Mouse (Mus musculus) cerebellum, postnatal 10 days (tissue): ENCODE measurements at regions not wholly inside any gene's neighbourhood (a gene's known extent, or its start where the extent isn't known, plus 50 kb on each side); places are given as distances from the start of the nearest gene placed in this dataset.

Experiments
- DNase-seq, 2 experiments: peaks; one replicate each; pipeline ENCODE4 v3.0.0; 2021; ENCODE audit warnings: mixed read lengths in 2 of 2

GRCm38 (mm10) chr12:29395401-29395982 is 132.7 kb upstream of the Myt1l start:
- no peak for DNase-seq

DNA sequence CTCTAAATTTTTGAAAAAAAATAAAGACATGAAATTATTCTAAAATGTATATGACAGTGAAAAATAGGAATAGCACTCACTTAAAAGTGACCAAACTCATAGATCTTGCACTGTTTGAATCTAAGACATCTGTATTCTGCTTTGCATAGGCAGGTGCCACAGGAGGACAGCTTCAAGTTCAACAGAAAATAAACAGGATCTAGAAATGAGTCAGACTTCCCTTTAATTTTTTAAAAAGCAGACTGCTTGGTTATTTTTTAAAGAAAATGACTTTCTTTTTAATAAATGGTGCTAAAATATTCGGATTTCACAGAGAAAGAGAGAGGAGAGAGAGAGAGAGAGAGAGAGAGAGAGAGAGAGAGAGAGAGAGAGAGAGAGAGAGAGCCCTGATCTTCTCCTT is 123.8 kb upstream of the Myt1l start:
- no peak for DNase-seq

- DNase-seq = peak; percentile 60 to 62
Observed at GRCm38 (mm10) chr12:29409336-29410055, 118.7 kb upstream of the Myt1l start.

DNA sequence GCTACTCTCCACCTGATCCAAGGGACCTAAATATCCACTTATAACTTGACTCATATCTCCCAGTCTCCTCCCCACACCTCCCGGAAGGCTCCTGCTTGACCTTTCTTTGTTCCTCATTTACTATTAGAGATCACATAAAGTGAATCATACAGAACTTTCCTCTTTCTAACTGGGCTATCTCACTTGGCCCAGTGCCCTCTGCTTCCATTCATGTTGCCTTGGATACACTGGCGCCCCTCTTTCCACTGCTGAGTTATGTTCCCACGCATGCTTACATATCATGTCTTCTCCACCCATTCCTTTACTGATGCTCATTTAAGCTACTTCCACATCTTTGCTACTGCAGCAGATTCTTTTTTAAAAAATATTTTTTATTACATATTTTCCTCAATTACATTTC is 94.2 kb upstream of the Myt1l start:
- DNase-seq = peak; percentile 6 to 12

DNA sequence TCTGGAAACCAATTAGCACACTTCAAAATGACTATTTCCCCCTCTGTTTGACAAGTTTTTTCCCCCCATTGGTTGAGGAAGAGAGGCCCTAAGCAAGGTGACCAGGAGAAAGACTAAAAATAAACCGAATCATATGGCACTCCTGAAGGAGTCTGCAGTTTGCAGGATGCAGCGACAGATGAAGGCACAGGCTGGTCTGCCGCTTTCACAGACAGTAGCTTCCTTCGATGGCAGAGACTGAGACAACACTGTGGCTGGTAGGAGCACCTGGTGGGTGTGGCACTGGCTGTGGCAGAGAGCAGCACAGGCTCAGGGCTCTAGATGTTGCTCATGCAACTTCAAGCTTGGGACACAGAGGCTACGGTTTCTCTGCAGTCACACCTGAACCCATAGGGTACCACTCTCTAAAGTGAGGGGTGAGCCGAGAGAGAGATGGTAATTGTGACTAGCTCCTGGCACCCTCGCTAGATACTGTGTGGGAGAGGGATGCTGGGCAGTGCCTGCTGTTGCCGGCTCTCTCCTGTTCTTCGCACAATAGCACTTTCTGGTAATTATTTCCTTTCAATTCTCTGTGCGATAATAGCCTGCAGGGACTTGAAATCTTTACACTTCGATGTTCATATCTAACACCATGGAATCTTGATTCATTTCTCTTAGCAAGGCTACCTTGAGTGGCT is 88.7 kb upstream of the Myt1l start:
- DNase-seq = peak; percentile 33 to 36

GRCm38 (mm10) chr12:29465201-29465600 is 63.0 kb upstream of the Myt1l start:
- DNase-seq = peak in 1 of 2 experiments; percentile 40
